Mouse (Mus musculus) lung, adult 10 weeks (tissue): Measurements from ENCODE around the gene Vmn2r37. TPM values are rescaled to one million over a fixed set of nuclear protein-coding genes. Genes with fewer than 3 reads are reported as not detected.

Experiments
- polyA plus RNA-seq: library from polyadenylated mRNA; stranded (reverse); fragments of 350-450 nt; fragmentation: Illumina TruSeq; extraction: RNeasy Lipid Tissue Mini Kit (QIAGEN cat#74804); gene quantifications from one replicate; pipeline ENCODE4 v1.2.3, GENCODE M21; 2014; ENCODE audit warnings: low read depth, low replicate concordance; ENCODE audit not compliant: insufficient read depth

Gene Vmn2r37
- not detected for polyA plus RNA-seq

DNA sequence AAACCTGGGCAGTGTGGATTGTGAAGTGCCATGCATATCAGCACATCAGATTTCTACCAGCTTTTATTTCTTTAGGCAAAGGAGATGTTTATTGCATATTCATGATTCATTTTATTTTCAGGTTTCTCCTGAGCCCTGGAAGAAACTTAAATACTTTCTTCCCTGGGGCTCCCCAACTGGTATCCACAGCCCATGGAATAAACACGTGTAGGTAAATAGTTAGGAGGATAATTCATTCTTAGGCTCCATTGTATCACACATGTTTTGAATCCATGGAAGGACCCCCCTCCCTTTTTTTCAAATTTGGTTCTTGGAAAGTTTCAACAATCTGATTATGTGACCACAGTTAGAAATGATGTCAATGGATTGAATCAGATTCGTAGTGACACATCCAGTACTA is at the start of gene Vmn2r37:
Vmn2r37 (minus strand) TSS at position 101 of the 400 bp plus-strand sequence.

Other genes with a start within 250 kb of the Vmn2r37 start
- gene Vmn2r39, start 192.9 kb downstream of the Vmn2r37 start, polyA plus RNA-seq: not detected
- not detected for gene Vmn2r38, start 125.8 kb downstream of the Vmn2r37 start, polyA plus RNA-seq